Mouse (Mus musculus) ES-Bruce4 (cell line): ENCODE results near the gene Oosp2. TPM values are rescaled to one million over a fixed set of nuclear protein-coding genes. Genes with fewer than 3 reads are reported as not detected.

Experiments used
- H3K27ac ChIP-seq: 2 replicates; pipeline ENCODE4 v1.5.1; 2012; ENCODE audit warnings: low read length, inconsistent platforms; ENCODE audit not compliant: insufficient read depth
- H3K27me3 ChIP-seq: 2 replicates; pipeline ENCODE4 v1.6.1; 2012; ENCODE audit warnings: mild to moderate bottlenecking, low read length, inconsistent platforms; ENCODE audit not compliant: control insufficient read depth, poor library complexity, insufficient read depth, severe bottlenecking
- H3K36me3 ChIP-seq: 2 replicates; pipeline ENCODE4 v1.6.1; 2012; ENCODE audit warnings: inconsistent platforms, mild to moderate bottlenecking, low read length, moderate library complexity; ENCODE audit not compliant: control insufficient read depth, poor library complexity, insufficient read depth, severe bottlenecking
- H3K4me1 ChIP-seq: one replicate; pipeline ENCODE4 v1.8.1; 2011; ENCODE audit warnings: low read length; ENCODE audit not compliant: control insufficient read depth, insufficient read depth
- H3K4me3 ChIP-seq: 2 replicates; pipeline ENCODE4 v1.5.1; 2011; ENCODE audit warnings: low read depth, mild to moderate bottlenecking, low read length
- H3K9ac ChIP-seq: 2 replicates; pipeline ENCODE4 v1.6.1; 2012; ENCODE audit warnings: low read depth, mild to moderate bottlenecking, inconsistent platforms; ENCODE audit not compliant: poor library complexity, severe bottlenecking
- H3K9me3 ChIP-seq: replicated peaks from 2 replicates; pipeline ENCODE4 v1.6.1; 2012; ENCODE audit warnings: mild to moderate bottlenecking, low read length, inconsistent platforms; ENCODE audit not compliant: control insufficient read depth, poor library complexity, insufficient read depth, severe bottlenecking
- CTCF ChIP-seq: IDR thresholded peaks from one replicate; pipeline ENCODE4 v1.8.1; 2011; ENCODE audit warnings: low read depth, low read length
- EP300 ChIP-seq: IDR thresholded peaks from 2 replicates; pipeline ENCODE4 v1.6.1; 2011; ENCODE audit warnings: low read depth, low read length; ENCODE audit not compliant: insufficient read depth
- POLR2A ChIP-seq: IDR thresholded peaks from one replicate; pipeline ENCODE4 v1.8.1; 2011; ENCODE audit warnings: low read length; ENCODE audit not compliant: insufficient read depth
- polyA plus RNA-seq: library from polyadenylated mRNA; stranded (reverse); fragments of >200 nt; gene quantifications from 2 replicates; pipeline ENCODE4 v1.2.4, GENCODE M21; 2011; ENCODE audit warnings: low read depth; ENCODE audit not compliant: missing spikeins, insufficient read depth, insufficient read length

The Oosp2 gene
- polyA plus RNA-seq, 1 experiment = not detected

DNA sequence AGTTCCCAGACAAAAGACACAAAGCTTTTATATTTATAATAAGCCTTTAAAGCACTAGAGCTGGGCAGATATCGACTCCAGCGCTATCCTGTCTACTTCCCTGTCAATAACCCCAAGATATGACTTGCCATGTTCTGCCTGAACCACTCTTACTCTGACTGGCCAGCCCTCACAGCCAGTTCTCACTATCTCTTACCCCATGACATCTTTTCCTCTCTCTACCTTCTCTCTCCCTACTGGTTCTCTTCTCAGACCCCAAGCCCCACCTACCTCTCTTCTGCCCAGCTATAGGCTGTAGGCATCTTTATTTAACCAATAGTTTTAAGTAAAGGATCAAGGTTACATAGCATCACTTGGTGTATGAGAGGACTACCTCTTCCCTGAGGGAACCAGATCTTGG is 26.0 kb downstream of the Oosp2 start:
- Histone ChIP-seq H3K4me3 (no peak overlapping the region), H3K9me3 (no peaks in the 10 kb centered on the region)

DNA sequence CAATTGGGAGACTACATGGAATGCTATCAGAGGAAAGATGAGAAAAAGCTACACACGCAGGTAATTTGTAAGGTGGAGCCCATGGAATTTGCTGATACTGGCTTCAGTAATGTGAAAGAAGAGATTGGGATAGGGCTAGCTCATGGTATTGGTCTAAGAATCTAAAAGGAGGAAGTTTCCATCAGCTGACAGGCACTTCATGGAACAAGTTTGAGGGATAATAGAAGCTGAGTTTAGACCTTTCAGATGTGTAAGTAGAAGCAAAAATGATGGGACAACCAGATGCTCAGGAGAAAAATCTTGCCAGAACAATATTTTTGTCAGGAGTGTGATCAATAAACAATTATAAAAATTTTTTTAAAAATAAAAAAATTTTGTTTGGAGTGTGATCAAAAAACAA is 26.6 kb downstream of the Oosp2 start:
- TF ChIP-seq CTCF (no peak), EP300 (no peak), POLR2A (no peak)
- H3K4me3 ChIP-seq = no peak overlapping the region
- no peak overlapping the region for H3K9ac ChIP-seq
- H3K9me3 ChIP-seq = no peaks in the 10 kb centered on the region
- no peaks in the 10 kb centered on the region for H3K36me3 ChIP-seq
- H3K27ac ChIP-seq = no peak overlapping the region
- no peaks in the 10 kb centered on the region for H3K4me1 ChIP-seq
- no peaks in the 10 kb centered on the region for H3K27me3 ChIP-seq

More for the DNA sequence above, 26.0 kb downstream of the Oosp2 start:
- Histone ChIP-seq H3K36me3 (no peaks in the 10 kb centered on the region), H3K27ac (no peak overlapping the region), H3K9ac (no peak overlapping the region), H3K27me3 (no peaks in the 10 kb centered on the region), H3K4me1 (no peaks in the 10 kb centered on the region)
- TF ChIP-seq CTCF (no peak), POLR2A (no peak), EP300 (no peak)

DNA sequence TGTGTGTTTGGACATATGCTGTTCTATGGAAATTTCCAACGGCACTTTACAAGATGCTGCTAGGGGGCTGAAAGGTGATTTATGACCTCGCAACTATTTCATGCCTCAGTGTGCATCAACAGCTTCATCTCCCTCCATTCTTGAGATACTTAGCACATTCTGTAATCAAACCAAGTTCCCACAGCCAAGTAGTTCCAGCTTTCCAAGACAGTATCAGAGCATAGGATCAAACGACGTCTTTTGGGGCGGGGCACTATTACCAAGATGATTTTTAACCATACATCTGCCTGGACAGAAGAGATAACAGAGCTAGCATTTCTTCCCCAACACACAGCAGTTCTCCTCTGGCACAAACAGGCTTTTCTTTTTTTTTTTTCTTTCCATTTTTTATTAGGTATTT is 35.1 kb downstream of the Oosp2 start:
- Histone ChIP-seq H3K4me1 (no peaks in the 10 kb centered on the region), H3K9ac (no peak overlapping the region), H3K9me3 (no peaks in the 10 kb centered on the region), H3K36me3 (no peaks in the 10 kb centered on the region), H3K4me3 (no peak overlapping the region), H3K27me3 (no peaks in the 10 kb centered on the region), H3K27ac (no peak overlapping the region)
- TF ChIP-seq POLR2A = no peak
- TF ChIP-seq CTCF = no peak
- TF ChIP-seq EP300 = no peak

DNA sequence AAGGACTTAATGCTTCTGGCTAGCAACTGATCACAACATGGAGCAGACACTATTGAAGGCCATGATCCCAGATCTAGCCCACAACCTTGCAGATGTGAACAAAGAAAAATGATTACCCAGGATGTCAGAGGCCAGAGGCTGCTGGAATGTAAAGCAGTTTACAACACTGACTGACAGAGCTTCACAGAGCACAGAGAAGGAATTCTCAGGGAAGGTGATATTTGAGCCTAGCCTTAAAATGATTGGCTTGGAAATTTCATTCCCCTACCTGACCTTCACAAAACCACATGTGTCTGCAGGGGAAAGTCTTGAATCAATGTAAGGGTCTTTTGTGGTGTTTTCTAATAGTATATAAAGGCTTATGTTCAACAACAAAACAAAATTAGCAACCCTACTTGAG is 35.6 kb downstream of the Oosp2 start:
- no peak overlapping the region for H3K9ac ChIP-seq
- H3K27ac ChIP-seq = no peak overlapping the region
- no peaks in the 10 kb centered on the region for H3K27me3 ChIP-seq
- no peak overlapping the region for H3K4me3 ChIP-seq
- no peaks in the 10 kb centered on the region for H3K4me1 ChIP-seq
- no peaks in the 10 kb centered on the region for H3K36me3 ChIP-seq
- no peak for TF ChIP-seq POLR2A
- no peak for TF ChIP-seq CTCF
- TF ChIP-seq EP300 = no peak
- H3K9me3 ChIP-seq = no peaks in the 10 kb centered on the region

DNA sequence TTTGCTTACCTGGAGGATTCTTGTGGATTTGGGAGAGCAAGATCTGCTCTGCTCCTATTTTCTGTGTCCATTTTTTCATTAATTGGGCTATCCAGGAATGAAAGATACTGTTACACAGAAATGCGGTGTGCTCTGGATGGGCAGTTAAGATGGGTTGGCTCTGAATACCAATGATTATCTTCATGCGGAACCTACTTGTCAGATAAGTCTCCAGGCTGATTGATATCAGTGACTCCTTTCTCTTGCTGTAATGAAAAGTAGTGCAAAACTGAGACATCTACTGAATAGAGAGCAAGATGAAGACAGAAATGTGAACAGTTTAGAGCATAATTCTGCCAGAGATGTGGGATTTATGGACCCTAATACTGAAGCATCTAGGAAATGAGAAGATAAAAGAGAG is 36.8 kb downstream of the Oosp2 start, which contains the start of gene Ms4a2:
Ms4a2 (minus strand) TSS at position 169 of the 400 bp plus-strand sequence.
- H3K27ac ChIP-seq = no peak within 1 kb of the TSS
- TF ChIP-seq CTCF (no peak), EP300 (no peak), POLR2A (no peak)

DNA sequence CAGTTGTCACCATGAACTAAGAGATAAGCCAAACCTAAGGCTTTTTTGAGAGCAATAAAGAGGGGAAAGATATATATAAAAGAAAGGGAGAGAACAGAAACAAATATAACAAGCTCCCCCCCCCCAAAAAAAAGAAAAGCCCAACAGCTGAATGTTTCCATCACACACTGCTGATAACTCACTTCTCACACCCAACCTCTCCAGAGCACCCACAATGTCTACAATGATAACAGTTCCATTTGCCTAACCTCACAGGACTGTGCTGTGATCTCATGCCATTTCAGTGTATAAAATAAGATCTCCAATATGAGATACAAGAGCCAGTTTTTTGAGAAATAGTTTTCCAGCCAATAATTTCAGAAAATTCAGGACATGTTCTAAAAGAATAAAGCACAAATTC is 42.4 kb downstream of the Oosp2 start:
- H3K27me3 ChIP-seq = peaks cover 1% of the 10 kb centered on the region; the same call in 1 of the 2 replicates
- H3K9ac ChIP-seq = no peak overlapping the region
- no peaks in the 10 kb centered on the region for H3K36me3 ChIP-seq
- H3K9me3 ChIP-seq = no peaks in the 10 kb centered on the region
- TF ChIP-seq POLR2A (no peak), EP300 (no peak), CTCF (no peak)
- no peak overlapping the region for H3K4me3 ChIP-seq
- no peaks in the 10 kb centered on the region for H3K4me1 ChIP-seq
- no peak overlapping the region for H3K27ac ChIP-seq

More for the DNA sequence above, 36.8 kb downstream of the Oosp2 start, which contains the start of gene Ms4a2:
- no peaks in the 10 kb centered on the region for H3K36me3 ChIP-seq
- H3K9me3 ChIP-seq = no peaks in the 10 kb centered on the region
- H3K27me3 ChIP-seq = no peaks in the 10 kb centered on the region
- no peaks in the 10 kb centered on the region for H3K4me1 ChIP-seq
- H3K4me3 ChIP-seq = no peak within 1 kb of the TSS
- no peak within 1 kb of the TSS for H3K9ac ChIP-seq
